Mouse (Mus musculus) hematopoietic stem cell, adult 5-6 weeks (primary cell): Measurements from ENCODE around the gene Zg16. TPM values are rescaled to one million over a fixed set of nuclear protein-coding genes. Genes with fewer than 3 reads are reported as not detected.
"Not testable (repeated sequence)": the region's sequence is repeated elsewhere in the genome, so short reads cannot be mapped to it uniquely, and the experiment has no call there.

ENCODE experiments used
- ATAC-seq, 2 experiments: fragments of 125-278 bp in 1 of 2; replicated peaks in 1 of 2; 2 replicates each; pipeline ENCODE4 v1.8.0; 2016 to 2017; ENCODE audit warnings: inconsistent platforms in 2 of 2, mild to moderate bottlenecking in 2 of 2, moderate number of reproducible peaks in 2 of 2, low read depth in 1 of 2, moderate TSS enrichment in 1 of 2; ENCODE audit not compliant: low FRiP score in 2 of 2, poor library complexity in 2 of 2, severe bottlenecking in 2 of 2, insufficient read depth in 1 of 2, low TSS enrichment in 1 of 2
- total RNA-seq: library from RNA; stranded (forward); fragments of 172-1452, 232-1000 nt; gene quantifications from 2 replicates; pipeline ENCODE4 v1.2.3, GENCODE M21; 2017

Zg16 gene
- 3.8 and 5.7 TPM in 2 replicates for total RNA-seq

- not testable (repeated sequence) for ATAC-seq
Observed at GRCm38 (mm10) chr7:127087278-127088010, at the start of gene Zg16. TSS of gene Zg16 (minus strand) at chr7:127087328.

GRCm38 (mm10) chr7:127136181-127137071 lies 49.3 kb upstream of the Zg16 start:
- ATAC-seq: no peak

GRCm38 (mm10) chr7:127134821-127135447 lies 47.8 kb upstream of the Zg16 start:
- ATAC-seq: peak in 1 of 2 experiments; percentile 32; a peak in 1 of 4 replicates

- ATAC-seq: no peak
Observed at GRCm38 (mm10) chr7:127133125-127133524, 46.0 kb upstream of the Zg16 start.

GRCm38 (mm10) chr7:127129638-127130037 lies 42.5 kb upstream of the Zg16 start:
- ATAC-seq: peak; percentile 80 to 87

- no peak for ATAC-seq
Observed at GRCm38 (mm10) chr7:127121911-127122270, 34.8 kb upstream of the Zg16 start, which contains the start of gene Qprt. TSS of gene Qprt (minus strand) at chr7:127122226.

GRCm38 (mm10) chr7:127121061-127121910 lies 34.2 kb upstream of the Zg16 start:
- ATAC-seq: no peak

- ATAC-seq: no peak
Observed at GRCm38 (mm10) chr7:127118671-127119445, 31.7 kb upstream of the Zg16 start.

GRCm38 (mm10) chr7:127117948-127118347 lies 30.8 kb upstream of the Zg16 start:
- no peak for ATAC-seq

- ATAC-seq: no peak
Observed at GRCm38 (mm10) chr7:127116331-127116935, 29.3 kb upstream of the Zg16 start.

- no peak for ATAC-seq
Observed at GRCm38 (mm10) chr7:127114920-127115319, 27.8 kb upstream of the Zg16 start.

- ATAC-seq: peak; percentile 4 to 41; a peak in 1 of 4 replicates
Observed at GRCm38 (mm10) chr7:127113614-127114259, 26.6 kb upstream of the Zg16 start.

GRCm38 (mm10) chr7:127112921-127113597 lies 25.9 kb upstream of the Zg16 start:
- no peak for ATAC-seq

GRCm38 (mm10) chr7:127112251-127112841 lies 25.2 kb upstream of the Zg16 start:
- ATAC-seq: no peak

GRCm38 (mm10) chr7:127111461-127111860 lies 24.3 kb upstream of the Zg16 start:
- peak in 1 of 2 experiments; percentile 30; a peak in 1 of 4 replicates for ATAC-seq
